Mouse (Mus musculus) layer of hippocampus, postnatal 14 days (tissue): ENCODE results near the gene Eral1. TPM values are rescaled to one million over a fixed set of nuclear protein-coding genes. Genes with fewer than 3 reads are reported as not detected.

ENCODE experiments used
- DNase-seq, 2 experiments: peaks; one replicate each; pipeline ENCODE4 v3.0.0; 2021 to 2022; ENCODE audit warnings: low spot score in 2 of 2, mixed read lengths in 1 of 2
- microRNA-seq, 2 experiments: library from miRNA; unstranded; fragments of <30 nt; microRNA quantifications; one replicate each; pipeline ENCODE4 v1.2.0; 2021
- total RNA-seq, 2 experiments: library from RNA; stranded (reverse); gene quantifications; 2 replicates each; pipeline ENCODE4 v1.2.3; 2021

The Eral1 gene
- total RNA-seq, 2 experiments from 2014 or later = 19.7 to 20.8 TPM

- DNase-seq = no peak
Measured at GRCm38 (mm10) chr11:78040878-78041277, 39.3 kb downstream of the Eral1 start.

- peak; percentile 22 to 41 for DNase-seq
Measured at GRCm38 (mm10) chr11:78037831-78038752, 42.1 kb downstream of the Eral1 start, which contains the start of gene Flot2. Gene Flot2 (plus strand): TSS chr11:78037931.

- no peak for DNase-seq
Measured at GRCm38 (mm10) chr11:78036791-78037190, 43.4 kb downstream of the Eral1 start.

GRCm38 (mm10) chr11:78033931-78034617 is 46.1 kb downstream of the Eral1 start:
- DNase-seq = no peak

GRCm38 (mm10) chr11:78032809-78033195 is 47.4 kb downstream of the Eral1 start:
- no peak for DNase-seq

- DNase-seq = peak; percentile 89
Measured at GRCm38 (mm10) chr11:78031947-78032808, 48.0 kb downstream of the Eral1 start, which contains the start of gene Dhrs13. Gene Dhrs13 (plus strand): TSS chr11:78032280.

- DNase-seq = no peak
Measured at GRCm38 (mm10) chr11:78031389-78031788, 48.8 kb downstream of the Eral1 start.

- DNase-seq = no peak
Measured at GRCm38 (mm10) chr11:78030600-78030999, 49.6 kb downstream of the Eral1 start.

GRCm38 (mm10) chr11:78029240-78029639 is 50.9 kb downstream of the Eral1 start:
- DNase-seq = no peak

GRCm38 (mm10) chr11:78023607-78024006 is 56.6 kb downstream of the Eral1 start:
- DNase-seq = no peak

Small RNAs within 50 kb of the gene (microRNA-seq; reads per million reads assigned to microRNA genes)
- 9.6 to 50.9 reads per million in 2 experiments for gene Mir144
- 0 reads per million in 2 experiments for gene Mir451a
- gene Mir451b = 0 reads per million in 2 experiments

Other genes with a start within 250 kb of the Eral1 start
- 1 to 10 TPM in 1 of 2 experiments, under 1 TPM in 1; 0.88 to 1.4 TPM for gene Pipox, start 186.3 kb downstream of the Eral1 start, total RNA-seq
- gene Sez6, start 149.6 kb downstream of the Eral1 start, total RNA-seq = 100 to 1,000 TPM; 162 to 163 TPM
- 10 to 100 TPM; 43.9 to 52.6 TPM for gene Phf12, start 97.6 kb downstream of the Eral1 start, total RNA-seq
- gene Dhrs13, start 48.1 kb downstream of the Eral1 start, total RNA-seq = 10 to 100 TPM; 11.2 to 11.3 TPM
- 100 to 1,000 TPM; 109 to 122 TPM for gene Flot2, start 42.5 kb downstream of the Eral1 start, total RNA-seq
- 10 to 100 TPM; 26.7 to 30.7 TPM for gene Fam222b, start 14.3 kb upstream of the Eral1 start, total RNA-seq
- 10 to 100 TPM; 33.8 to 34.9 TPM for gene Traf4, start 85.2 kb upstream of the Eral1 start, total RNA-seq
- gene Nek8, start 96.3 kb upstream of the Eral1 start, total RNA-seq = 1 to 10 TPM; 4.2 to 4.7 TPM
- gene Tlcd1, start 96.3 kb upstream of the Eral1 start, total RNA-seq = 10 to 100 TPM; 33.0 to 37.0 TPM
- gene Rpl23a, start 103.2 kb upstream of the Eral1 start, total RNA-seq = 100 to 1,000 TPM; 674 to 733 TPM
- 10 to 100 TPM; 34.1 to 40.0 TPM for gene Rab34, start 108.0 kb upstream of the Eral1 start, total RNA-seq
- gene Proca1, start 113.0 kb upstream of the Eral1 start, total RNA-seq = 1 to 10 TPM; 6.7 to 6.9 TPM
- gene Sdf2, start 165.4 kb upstream of the Eral1 start, total RNA-seq = 10 to 100 TPM; 64.4 to 66.4 TPM
- gene Supt6, start 165.6 kb upstream of the Eral1 start, total RNA-seq = 100 to 1,000 TPM; 102 to 112 TPM
- 100 to 1,000 TPM; 210 TPM for gene 2610507B11Rik, start 181.4 kb upstream of the Eral1 start, total RNA-seq
- gene BC030499, start 210.5 kb upstream of the Eral1 start, total RNA-seq = 1 to 10 TPM; 1.4 to 2.6 TPM
- 1 to 10 TPM; 5.0 to 6.6 TPM for gene Spag5, start 221.1 kb upstream of the Eral1 start, total RNA-seq
- 100 to 1,000 TPM; 663 to 756 TPM for gene Aldoc, start 242.6 kb upstream of the Eral1 start, total RNA-seq
- gene Pigs, start 248.0 kb upstream of the Eral1 start, total RNA-seq = 10 to 100 TPM; 70.8 to 76.7 TPM